Comparison of ENCODE assay signal across 8 mouse cellular contexts in genomic region chr10:78412319-78413151, GRCm38 (mm10). TPM values are rescaled to one million over a fixed set of nuclear protein-coding genes. Genes with fewer than 3 reads are reported as not detected.
DNase-seq lines count a peak whose midpoint lies in the region; ATAC-seq and TF ChIP-seq lines count a peak whose summit lies in the region.

Gene Rrp1, minus strand, starts transcription at chr10:78413043.

- in situ Hi-C loops in CH12.LX (cut with MboI; ENCODE audit: low pct_ligation_motif_present, low pct_unique_long_range_greater_than_20kb, low sequenced_read_pairs) = no loop called here

- peak within 1 kb of the TSS; percentile 80 for H3K9ac ChIP-seq in CH12.LX (ENCODE audit: insufficient read depth, low read depth)
- peak within 1 kb of the TSS; percentile 86 for H3K9ac ChIP-seq in forebrain, embryonic 11.5 days (ENCODE audit: low read length)
- peak within 1 kb of the TSS; percentile 93 for H3K9ac ChIP-seq in heart, embryonic 16.5 days (ENCODE audit: low read length)
- peak within 1 kb of the TSS; percentile 71 for H3K9ac ChIP-seq in liver, embryonic 15.5 days
- peak within 1 kb of the TSS; percentile 83 for H3K9ac ChIP-seq in neural tube, embryonic 12.5 days

- peak; percentile 55 for TF ChIP-seq RAD21 in CH12.LX (IDR thresholded peaks at IDR 0.05; ENCODE audit: low read depth, low read length)

- dilution Hi-C loops in CH12.LX (cut with MboI; ENCODE audit: extremely low pct_ligation_motif_present, extremely low pct_unique_long_range_greater_than_20kb, low sequenced_read_pairs) = no loop called here

- H3K27ac ChIP-seq in CH12.LX (ENCODE audit: insufficient read depth, low read depth) = peak within 1 kb of the TSS; percentile 70
- peak within 1 kb of the TSS; percentile 59 for H3K27ac ChIP-seq in forebrain, embryonic 11.5 days (ENCODE audit: low read depth, low read length)
- H3K27ac ChIP-seq in heart, embryonic 16.5 days (ENCODE audit: low read length) = peak within 1 kb of the TSS; percentile 94
- H3K27ac ChIP-seq in liver, embryonic 15.5 days (replicated peaks) = peak within 1 kb of the TSS; percentile 65
- H3K27ac ChIP-seq in neural tube, embryonic 12.5 days = peak within 1 kb of the TSS; percentile 60; the same call in 1 of the 2 replicates

- peaks cover 33 to 37% of the 10 kb centered on the region in 2 experiments for H3K36me3 ChIP-seq in CH12.LX (replicated peaks in 1 of 2; ENCODE audit: control insufficient read depth in 1 of 2, insufficient read depth in 1 of 2, low read length in 1 of 2)
- peaks cover 2% of the 10 kb centered on the region; the same call in 1 of the 2 replicates for H3K36me3 ChIP-seq in forebrain, embryonic 11.5 days (ENCODE audit: control insufficient read depth, insufficient read depth, low read length)
- H3K36me3 ChIP-seq in heart, embryonic 16.5 days (ENCODE audit: control insufficient read depth, insufficient read depth) = peaks cover 25% of the 10 kb centered on the region
- peaks cover 37% of the 10 kb centered on the region for H3K36me3 ChIP-seq in liver, embryonic 15.5 days (replicated peaks)
- H3K36me3 ChIP-seq in neural tube, embryonic 12.5 days = peaks cover 32% of the 10 kb centered on the region

- peak within 1 kb of the TSS; percentile 97 to 99 (median 98) for H3K4me3 ChIP-seq in CH12.LX (replicated peaks in 1 of 3; ENCODE audit: low read depth in 2 of 3, low read length in 2 of 3, poor library complexity in 1 of 3)
- peak within 1 kb of the TSS; percentile 94 for H3K4me3 ChIP-seq in forebrain, embryonic 11.5 days (ENCODE audit: low read depth, low read length)
- H3K4me3 ChIP-seq in heart, embryonic 16.5 days (ENCODE audit: low read length) = peak within 1 kb of the TSS; percentile 98
- peak within 1 kb of the TSS; percentile 88 for H3K4me3 ChIP-seq in liver, embryonic 15.5 days (replicated peaks)
- H3K4me3 ChIP-seq in neural tube, embryonic 12.5 days = peak within 1 kb of the TSS; percentile 95

- TF ChIP-seq POLR2A in CH12.LX (IDR thresholded peaks at IDR 0.05; ENCODE audit: low read depth, low read length) = peak; percentile 73

- H3K9me3 ChIP-seq in CH12.LX (replicated peaks; ENCODE audit: low read length) = no peaks in the 10 kb centered on the region
- no peaks in the 10 kb centered on the region for H3K9me3 ChIP-seq in forebrain, embryonic 11.5 days (ENCODE audit: control insufficient read depth, low read length)
- H3K9me3 ChIP-seq in heart, embryonic 16.5 days (replicated peaks; ENCODE audit: control insufficient read depth, low read length) = no peaks in the 10 kb centered on the region
- no peaks in the 10 kb centered on the region for H3K9me3 ChIP-seq in liver, embryonic 15.5 days (replicated peaks)
- H3K9me3 ChIP-seq in neural tube, embryonic 12.5 days = no peaks in the 10 kb centered on the region

- H3K27me3 ChIP-seq in CH12.LX (replicated peaks) = no peaks in the 10 kb centered on the region
- no peaks in the 10 kb centered on the region for H3K27me3 ChIP-seq in forebrain, embryonic 11.5 days (ENCODE audit: control insufficient read depth, insufficient read depth, low read length)
- H3K27me3 ChIP-seq in heart, embryonic 16.5 days (ENCODE audit: control insufficient read depth, insufficient read depth, low read length) = no peaks in the 10 kb centered on the region
- H3K27me3 ChIP-seq in liver, embryonic 15.5 days = no peaks in the 10 kb centered on the region
- no peaks in the 10 kb centered on the region for H3K27me3 ChIP-seq in neural tube, embryonic 12.5 days (replicated peaks)

- peaks cover 36% of the 10 kb centered on the region for H3K79me2 ChIP-seq in CH12.LX (replicated peaks; ENCODE audit: control insufficient read depth, extremely low read depth, insufficient read depth, poor library complexity, severe bottlenecking)

- no peak for TF ChIP-seq EP300 in CH12.LX (IDR thresholded peaks at IDR 0.05; ENCODE audit: low read length)

- H3K4me2 ChIP-seq in CH12.LX (ENCODE audit: insufficient read depth, low read depth, poor library complexity, severe bottlenecking) = peak within 1 kb of the TSS; percentile 90
- peak within 1 kb of the TSS; percentile 81 for H3K4me2 ChIP-seq in forebrain, embryonic 11.5 days (ENCODE audit: low read depth, low read length, severe bottlenecking)
- peak within 1 kb of the TSS; percentile 92 for H3K4me2 ChIP-seq in heart, embryonic 16.5 days (ENCODE audit: low read depth, low read length)
- peak within 1 kb of the TSS; percentile 79 for H3K4me2 ChIP-seq in liver, embryonic 15.5 days
- peak within 1 kb of the TSS; percentile 76 for H3K4me2 ChIP-seq in neural tube, embryonic 12.5 days (replicated peaks)

- WGBS in forebrain, embryonic 11.5 days = under 1% methylated on average over 70 of the region's 70 CpGs
- under 1% methylated on average over 70 of the region's 70 CpGs for WGBS in heart, embryonic 16.5 days
- under 1% methylated on average over 70 of the region's 70 CpGs for WGBS in liver, embryonic 15.5 days (ENCODE audit: insufficient replicate concordance)
- under 1% methylated on average over 70 of the region's 70 CpGs for WGBS in neural tube, embryonic 12.5 days

- TF ChIP-seq CTCF in CH12.LX (conservative IDR thresholded peaks at IDR 0.05 in 1 of 2, IDR thresholded peaks at IDR 0.05 in 1 of 2; ENCODE audit: low read depth in 2 of 2, low read length in 2 of 2) = peak; percentile 92 to 99

- H3K4me1 ChIP-seq in CH12.LX (ENCODE audit: control insufficient read depth in 1 of 2, insufficient read depth in 2 of 2) = peaks cover 4 to 45% of the 10 kb centered on the region in 2 experiments
- no peaks in the 10 kb centered on the region; the same call in 1 of the 2 replicates for H3K4me1 ChIP-seq in forebrain, embryonic 11.5 days (replicated peaks; ENCODE audit: control insufficient read depth, insufficient read depth, low read length)
- H3K4me1 ChIP-seq in heart, embryonic 16.5 days (ENCODE audit: control insufficient read depth, insufficient read depth, low read length) = peaks cover 15% of the 10 kb centered on the region
- H3K4me1 ChIP-seq in liver, embryonic 15.5 days (replicated peaks) = peaks cover 23% of the 10 kb centered on the region
- peaks cover 12% of the 10 kb centered on the region for H3K4me1 ChIP-seq in neural tube, embryonic 12.5 days

- ATAC-seq in forebrain, embryonic 11.5 days (replicated peaks; ENCODE audit: low FRiP score) = peak; percentile 95
- peak; percentile 88 for ATAC-seq in heart, embryonic 16.5 days (replicated peaks; ENCODE audit: extremely low read depth, insufficient read depth, low FRiP score)
- ATAC-seq in liver, embryonic 15.5 days (ENCODE audit: insufficient read depth) = peak; percentile 90
- peak; percentile 92 for ATAC-seq in neural tube, embryonic 12.5 days (ENCODE audit: low FRiP score, low read depth)

- DNase-seq in CH12.LX (ENCODE audit: extremely low read depth) = peak; percentile 93
- DNase-seq in c-Kit-positive CD71-positive TER-119-negative erythroid progenitor cells, embryonic 14.5 days (ENCODE audit: low read depth) = peak; percentile 96
- DNase-seq in forebrain, embryonic 11.5 days (ENCODE audit: low spot score) = peak; percentile 98
- peak; percentile 94 to 95 for DNase-seq in kidney, postnatal 36 days
- DNase-seq in telencephalon, adult 2 months (ENCODE audit: low read depth, low spot score) = peak; percentile 91

TF ChIP-seq in CH12.LX, 34 proteins besides CTCF, POLR2A, EP300 and RAD21 (continues in another document):
- TF ChIP-seq ZC3H11A (IDR thresholded peaks at IDR 0.05; ENCODE audit: low read depth, low read length) (no peak; the same call in 1 of the 2 replicates), MAZ (IDR thresholded peaks at IDR 0.05; ENCODE audit: low read depth, low read length) (peak; percentile 67; the same call in 1 of the 2 replicates), HCFC1 (IDR thresholded peaks at IDR 0.05; ENCODE audit: low read depth, low read length) (peak; percentile 90), POLR2AphosphoS2 (IDR thresholded peaks at IDR 0.05; ENCODE audit: low read depth, low read length) (peak; percentile 32; the same call in 1 of the 2 replicates), KAT2A (IDR thresholded peaks at IDR 0.05; ENCODE audit: insufficient replicate concordance, low read length) (peak; percentile 83; the same call in 1 of the 2 replicates), SMC3 (IDR thresholded peaks at IDR 0.05; ENCODE audit: low read depth, low read length) (peak; percentile 67), ZKSCAN1 (IDR thresholded peaks at IDR 0.05; ENCODE audit: borderline replicate concordance, low read depth, low read length) (no peak), USF2 (conservative IDR thresholded peaks at IDR 0.05; ENCODE audit: low read depth, low read length) (no peak), USF1 (IDR thresholded peaks at IDR 0.05; ENCODE audit: low read depth, low read length) (no peak), MXI1 (IDR thresholded peaks at IDR 0.05; ENCODE audit: low read depth, low read length) (peak; percentile 93), IRF4 (IDR thresholded peaks at IDR 0.05; ENCODE audit: low read depth, low read length) (peak; percentile 74), JUND (conservative IDR thresholded peaks at IDR 0.05; ENCODE audit: low read depth, low read length) (0 out of 2 replicates have a peak, but pooled peaks have one; percentile 32), ELF1 (IDR thresholded peaks at IDR 0.05; ENCODE audit: low read depth, low read length) (peak; percentile 92), TCF12 (IDR thresholded peaks at IDR 0.05; ENCODE audit: low read depth, low read length) (peak; percentile 80), JUN (IDR thresholded peaks at IDR 0.05; ENCODE audit: insufficient read depth, low read depth, low read length) (no peak), ETS1 (conservative IDR thresholded peaks at IDR 0.05; ENCODE audit: low read depth, low read length) (peak; percentile 78), PAX5 (IDR thresholded peaks at IDR 0.05; ENCODE audit: low read length) (no peak), RCOR1 (conservative IDR thresholded peaks at IDR 0.05; ENCODE audit: low read depth, low read length) (peak; percentile 49; the same call in 1 of the 2 replicates), E2F4 (IDR thresholded peaks at IDR 0.05; ENCODE audit: insufficient replicate concordance, low read depth, low read length) (0 out of 2 replicates have a peak, but pooled peaks have one; percentile 14), BHLHE40 (IDR thresholded peaks at IDR 0.05; ENCODE audit: low read depth, low read length) (peak; percentile 36; the same call in 1 of the 2 replicates), SIN3A (IDR thresholded peaks at IDR 0.05; ENCODE audit: low read length) (peak; percentile 94)

RNA-seq across cellular contexts. Expression of gene Rrp1, which starts in this region (rescaled TPM):
- total RNA-seq in CH12.LX (2012; rRNA removed) (189 and 203 TPM in 2 replicates), CH12.LX (2014; rRNA removed) (127 and 138 TPM in 2 replicates)
- 327 and 659 TPM in 2 replicates for polyA plus RNA-seq in CH12.LX (2012; ENCODE audit: insufficient read length, low read depth)
- 290 and 324 TPM in 2 replicates for polyA plus RNA-seq in forebrain, embryonic 11.5 days (2014; fragmentation: Nextera tagmentation; extraction: Ambion mirVana)
- 244 and 285 TPM in 2 replicates for polyA plus RNA-seq in heart, embryonic 16.5 days (2015; fragmentation: Nextera tagmentation; extraction: Ambion mirVana)
- polyA plus RNA-seq in liver, embryonic 15.5 days (2015; fragmentation: Nextera tagmentation; extraction: Ambion mirVana) = 110 and 119 TPM in 2 replicates
- polyA plus RNA-seq in neural tube, embryonic 12.5 days (2016; fragmentation: Nextera tagmentation; extraction: Ambion mirVana) = 333 and 347 TPM in 2 replicates

Comparison
In these comparisons a context has a peak if more than half of its experiments do, and no peak if none do; other contexts are left out.
1. Peak in every context shown above with its lines: DNase-seq, ATAC-seq, H3K4me3 ChIP-seq and H3K27ac ChIP-seq.